Mouse (Mus musculus) liver, postnatal 0 days (tissue): ENCODE measurements around the gene Appbp2. TPM values are rescaled to one million over a fixed set of nuclear protein-coding genes. Genes with fewer than 3 reads are reported as not detected.
A peak's percentile ranks its signal among the peaks of the same experiment; 100 is the strongest.

Experiments
- ATAC-seq: fragments of 200-750 bp; cut with Nextera tagmentation; 2 replicates; pipeline ENCODE4 v1.8.0; 2017; ENCODE audit warnings: mild to moderate bottlenecking, moderate library complexity
- DNase-seq: peaks from one replicate; pipeline ENCODE4 v3.0.0-alpha.2; 2016
- H3K27ac ChIP-seq: fragments of 300-500 bp; sonication (generic); 2 replicates; pipeline ENCODE4 v1.5.1; 2014; ENCODE audit warnings: antibody characterized with exemption, moderate library complexity, mild to moderate bottlenecking, low read depth
- H3K27me3 ChIP-seq: fragments of 300-500 bp; sonication (generic); 2 replicates; pipeline ENCODE4 v1.6.1; 2014; ENCODE audit warnings: low read length, control low read depth, mixed read lengths; ENCODE audit not compliant: insufficient read depth
- H3K36me3 ChIP-seq: fragments of 300-500 bp; sonication (generic); replicated peaks from 2 replicates; pipeline ENCODE4 v1.6.1; 2014; ENCODE audit warnings: mild to moderate bottlenecking, control low read depth, low read length, moderate library complexity, mixed read lengths; ENCODE audit not compliant: insufficient read depth
- H3K4me1 ChIP-seq: fragments of 300-500 bp; sonication (generic); 2 replicates; pipeline ENCODE4 v1.6.1; 2014; ENCODE audit warnings: antibody characterized with exemption, mild to moderate bottlenecking, control low read depth; ENCODE audit not compliant: insufficient read depth
- H3K4me2 ChIP-seq: fragments of 300-500 bp; sonication (generic); 2 replicates; pipeline ENCODE4 v1.6.1; 2014; ENCODE audit warnings: low read depth, mild to moderate bottlenecking, low read length, moderate library complexity, mixed read lengths
- H3K4me3 ChIP-seq: fragments of 300-500 bp; sonication (generic); 2 replicates; pipeline ENCODE4 v1.5.1; 2014; ENCODE audit warnings: low read depth, low read length
- H3K9ac ChIP-seq: fragments of 300-500 bp; sonication (generic); replicated peaks from 2 replicates; pipeline ENCODE4 v1.6.1; 2014; ENCODE audit warnings: mild to moderate bottlenecking, moderate library complexity
- H3K9me3 ChIP-seq: fragments of 300-500 bp; sonication (generic); 2 replicates; pipeline ENCODE4 v1.6.1; 2016; ENCODE audit warnings: mild to moderate bottlenecking, control low read depth, low read length, mixed read lengths
- CTCF ChIP-seq: sonication (generic); IDR thresholded peaks from 2 replicates; pipeline ENCODE4 v1.5.1; 2016; ENCODE audit warnings: antibody characterized with exemption, low read depth
- EP300 ChIP-seq: IDR thresholded peaks from 2 replicates; pipeline ENCODE4 v1.6.1; 2016; ENCODE audit warnings: antibody characterized with exemption, low read depth, mild to moderate bottlenecking
- WGBS: fragments of 180-500 bp; shearing (Covaris S2); extraction: QIAGEN DNeasy Blood & Tissue Kit; methylation state at CpG from one replicate; pipeline ENCODE4 v1.1.7; 2014; ENCODE audit not compliant: insufficient replicate concordance; 5-methylcytosine and 5-hydroxymethylcytosine counted together
- polyA plus RNA-seq: library from polyadenylated mRNA; unstranded; fragments of >200 nt; fragmentation: Nextera tagmentation; extraction: Ambion mirVana; gene quantifications from 2 replicates; pipeline ENCODE4 v1.2.1, GENCODE M21; 2015

Gene Appbp2
- polyA plus RNA-seq, 1 experiment from 2014 or later = 9.3 TPM

- Histone ChIP-seq H3K4me1 (no peaks in the 10 kb centered on the region), H3K4me2 (no peak overlapping the region), H3K9me3 (no peaks in the 10 kb centered on the region), H3K9ac (no peak overlapping the region), H3K27ac (no peak overlapping the region), H3K4me3 (no peak overlapping the region), H3K27me3 (no peaks in the 10 kb centered on the region), H3K36me3 (peaks cover 44% of the 10 kb centered on the region)
- 88% methylated on average over 12 of the region's 12 CpGs for WGBS
- DNase-seq (no peak), ATAC-seq (no peak)
- no peak for TF ChIP-seq EP300
- no peak for TF ChIP-seq CTCF
Observed at GRCm38 (mm10) chr11:85190741-85191140, 44.2 kb downstream of the Appbp2 start.

- no peak for TF ChIP-seq CTCF
- TF ChIP-seq EP300 = no peak
- DNase-seq = no peak
- Histone ChIP-seq H3K36me3 (peaks cover 29% of the 10 kb centered on the region), H3K27ac (no peak overlapping the region), H3K9ac (no peak overlapping the region), H3K4me3 (no peak overlapping the region), H3K4me2 (no peak overlapping the region), H3K9me3 (no peaks in the 10 kb centered on the region), H3K4me1 (no peaks in the 10 kb centered on the region), H3K27me3 (no peaks in the 10 kb centered on the region)
- no peak for ATAC-seq
- WGBS = 54% methylated on average over 4 of the region's 4 CpGs
Observed at GRCm38 (mm10) chr11:85189110-85189509, 45.8 kb downstream of the Appbp2 start.

- DNase-seq = no peak
- TF ChIP-seq EP300 (no peak), CTCF (no peak)
- no peak for ATAC-seq
- H3K9me3 ChIP-seq = no peaks in the 10 kb centered on the region
- peaks cover 7% of the 10 kb centered on the region for H3K4me1 ChIP-seq
- no peak overlapping the region for H3K9ac ChIP-seq
- H3K4me3 ChIP-seq = no peak overlapping the region
- no peaks in the 10 kb centered on the region for H3K27me3 ChIP-seq
- no peak overlapping the region for H3K4me2 ChIP-seq
- 85% methylated on average over 6 of the region's 6 CpGs for WGBS
- 0 out of 2 replicates have a peak, but pooled peaks cover 2% of the 10 kb centered on the region for H3K36me3 ChIP-seq
- no peak overlapping the region for H3K27ac ChIP-seq
Observed at GRCm38 (mm10) chr11:85184839-85185238, 50.1 kb downstream of the Appbp2 start.

GRCm38 (mm10) chr11:85184082-85184481 is 50.8 kb downstream of the Appbp2 start:
- 77% methylated on average over 5 of the region's 5 CpGs for WGBS
- ATAC-seq = peak; percentile 31; the same call in 1 of the 2 replicates

GRCm38 (mm10) chr11:85183284-85183779 is 51.6 kb downstream of the Appbp2 start:
- Histone ChIP-seq H3K36me3 (no peaks in the 10 kb centered on the region), H3K27me3 (no peaks in the 10 kb centered on the region), H3K4me1 (peaks cover 7% of the 10 kb centered on the region), H3K9me3 (no peaks in the 10 kb centered on the region), H3K27ac (no peak overlapping the region), H3K9ac (peak overlapping the region; percentile 51), H3K4me2 (peak overlapping the region; percentile 77), H3K4me3 (peak overlapping the region; percentile 45)
- DNase-seq (no peak), ATAC-seq (peak; percentile 34)
- WGBS = 30% methylated on average over 13 of the region's 13 CpGs
- TF ChIP-seq CTCF (no peak), EP300 (no peak)

More at GRCm38 (mm10) chr11:85184082-85184481, 50.8 kb downstream of the Appbp2 start:
- Histone ChIP-seq H3K4me3 (no peak overlapping the region), H3K4me2 (no peak overlapping the region), H3K36me3 (0 out of 2 replicates have a peak, but pooled peaks cover 1% of the 10 kb centered on the region), H3K27me3 (no peaks in the 10 kb centered on the region), H3K9me3 (no peaks in the 10 kb centered on the region), H3K9ac (no peak overlapping the region), H3K4me1 (peaks cover 7% of the 10 kb centered on the region), H3K27ac (no peak overlapping the region)
- DNase-seq = peak; percentile 64
- TF ChIP-seq CTCF (peak; percentile 82), EP300 (no peak)

GRCm38 (mm10) chr11:85182617-85183283 is 52.2 kb downstream of the Appbp2 start:
- WGBS = 3% methylated on average over 19 of the region's 20 CpGs
- Histone ChIP-seq H3K4me1 (peaks cover 7% of the 10 kb centered on the region), H3K36me3 (no peaks in the 10 kb centered on the region), H3K9me3 (no peaks in the 10 kb centered on the region), H3K27ac (no peak overlapping the region), H3K4me3 (peak overlapping the region; percentile 45), H3K4me2 (peak overlapping the region; percentile 77), H3K27me3 (no peaks in the 10 kb centered on the region), H3K9ac (peak overlapping the region; percentile 51)
- peak; percentile 82 for DNase-seq
- peak; percentile 80 for ATAC-seq
- no peak for TF ChIP-seq EP300
- peak; percentile 91 for TF ChIP-seq CTCF
